Mouse (Mus musculus) lung, adult 2 months (tissue): ENCODE measurements at regions not wholly inside any gene's neighbourhood (a gene's known extent, or its start where the extent isn't known, plus 50 kb on each side); places are given as distances from the start of the nearest gene placed in this dataset.

Experiments
- CTCF ChIP-seq: fragments of 200-500 bp; IDR thresholded peaks from 2 replicates; pipeline ENCODE4 v1.5.1; 2011; ENCODE audit warnings: mild to moderate bottlenecking, low read length, control low read depth; ENCODE audit not compliant: insufficient read depth
- POLR2A ChIP-seq: fragments of 200-500 bp; IDR thresholded peaks from 2 replicates; pipeline ENCODE4 v1.6.1; 2011; ENCODE audit warnings: low read depth, mild to moderate bottlenecking, control low read depth, low read length, borderline replicate concordance; ENCODE audit errors: extremely low read depth

GRCm38 (mm10) chr6:84492594-84492993 is 101.1 kb downstream of the Cyp26b1 start:
- TF ChIP-seq POLR2A (no peak), CTCF (no peak)
